Mouse (Mus musculus) MEL (cell line): ENCODE measurements around the gene Odf4. TPM values are rescaled to one million over a fixed set of nuclear protein-coding genes. Genes with fewer than 3 reads are reported as not detected.

Experiments
- DNase-seq: peaks from one replicate; pipeline ENCODE4 v3.0.0; 2011; ENCODE audit warnings: low read depth, low spot score
- H3K27ac ChIP-seq: 2 replicates; pipeline ENCODE4 v1.5.1; 2012; ENCODE audit warnings: low read depth, mild to moderate bottlenecking, control low read depth, low read length, moderate library complexity; ENCODE audit not compliant: control insufficient read depth
- H3K27me3 ChIP-seq, 2 experiments: fragments of 150-350 bp in 1 of 2; sonication (generic) in 1 of 2; 2 replicates each; pipeline ENCODE4 v1.6.1; 2012; ENCODE audit warnings: low read length in 2 of 2, mild to moderate bottlenecking in 2 of 2, improper control_type of control experiment in 1 of 2, moderate library complexity in 1 of 2; ENCODE audit not compliant: insufficient read depth in 2 of 2, control insufficient read depth in 1 of 2
- H3K36me3 ChIP-seq, 2 experiments: 2 replicates each; pipeline ENCODE4 v1.6.1; 2012 to 2014; ENCODE audit warnings: low read length in 2 of 2, improper control_type of control experiment in 1 of 2, inconsistent platforms in 1 of 2, mild to moderate bottlenecking in 1 of 2; ENCODE audit not compliant: insufficient read depth in 2 of 2, control insufficient read depth in 1 of 2
- H3K4me1 ChIP-seq, 2 experiments: fragments of 150-350 bp in 1 of 2; sonication (generic) in 1 of 2; 2 replicates each; pipeline ENCODE4 v1.6.1; 2012; ENCODE audit warnings: low read length in 2 of 2, improper control_type of control experiment in 1 of 2, mild to moderate bottlenecking in 1 of 2; ENCODE audit not compliant: insufficient read depth in 2 of 2, control insufficient read depth in 1 of 2
- H3K4me3 ChIP-seq, 2 experiments: fragments of 150-350 bp in 1 of 2; sonication (generic) in 1 of 2; 2 replicates each; pipeline ENCODE4 v1.5.1; 2012; ENCODE audit warnings: low read depth in 2 of 2, low read length in 2 of 2, mild to moderate bottlenecking in 2 of 2, moderate library complexity in 2 of 2, control low read depth in 1 of 2, improper control_type of control experiment in 1 of 2; ENCODE audit not compliant: control insufficient read depth in 1 of 2, insufficient read depth in 1 of 2
- H3K79me2 ChIP-seq: 2 replicates; pipeline ENCODE4 v1.6.1; 2012; ENCODE audit warnings: mild to moderate bottlenecking, low read length, moderate library complexity; ENCODE audit not compliant: control insufficient read depth, poor library complexity, insufficient read depth
- H3K9ac ChIP-seq: 2 replicates; pipeline ENCODE4 v1.6.1; 2012; ENCODE audit warnings: low read depth, mild to moderate bottlenecking, control low read depth, low read length, moderate library complexity; ENCODE audit not compliant: control insufficient read depth, poor library complexity, severe bottlenecking
- H3K9me3 ChIP-seq: fragments of 150-350 bp; sonication (generic); replicated peaks from 2 replicates; pipeline ENCODE4 v1.6.1; 2012; ENCODE audit warnings: mild to moderate bottlenecking, low read length, improper control_type of control experiment, moderate library complexity; ENCODE audit not compliant: insufficient read depth
- BHLHE40 ChIP-seq: IDR thresholded peaks from 2 replicates; pipeline ENCODE4 v1.6.1; 2012; ENCODE audit warnings: low read depth, mild to moderate bottlenecking, inconsistent platforms, low read length, improper control_type of control experiment, borderline replicate concordance
- CHD1 ChIP-seq: IDR thresholded peaks from 2 replicates; pipeline ENCODE4 v1.6.1; 2012; ENCODE audit warnings: low read depth, mild to moderate bottlenecking, inconsistent platforms, low read length, improper control_type of control experiment
- CHD2 ChIP-seq: IDR thresholded peaks from 2 replicates; pipeline ENCODE4 v1.6.1; 2011; ENCODE audit warnings: low read length, improper control_type of control experiment
- CTCF ChIP-seq, 3 experiments: IDR thresholded peaks in 2 of 3; conservative IDR thresholded peaks in 1 of 3; 2 replicates each; pipeline ENCODE4 v1.5.1; 2011 to 2012; ENCODE audit warnings: low read length in 3 of 3, low read depth in 2 of 3, mild to moderate bottlenecking in 2 of 3, improper control_type of control experiment in 1 of 3, inconsistent platforms in 1 of 3, mixed read lengths in 1 of 3, moderate library complexity in 1 of 3; ENCODE audit not compliant: control insufficient read depth in 1 of 3, insufficient read depth in 1 of 3, poor library complexity in 1 of 3, severe bottlenecking in 1 of 3
- E2F4 ChIP-seq: IDR thresholded peaks from 2 replicates; pipeline ENCODE4 v1.6.1; 2011; ENCODE audit warnings: low read depth, low read length, improper control_type of control experiment, borderline replicate concordance
- ELF1 ChIP-seq: IDR thresholded peaks from 2 replicates; pipeline ENCODE4 v1.6.1; 2014; ENCODE audit warnings: low read depth, mild to moderate bottlenecking, inconsistent platforms, low read length, improper control_type of control experiment, moderate library complexity
- EP300 ChIP-seq, 2 experiments: IDR thresholded peaks; 2 replicates each; pipeline ENCODE4 v1.6.1; 2011; ENCODE audit warnings: improper control_type of control experiment in 2 of 2, low read length in 2 of 2, low read depth in 1 of 2, mild to moderate bottlenecking in 1 of 2
- ETS1 ChIP-seq: IDR thresholded peaks from 2 replicates; pipeline ENCODE4 v1.6.1; 2012; ENCODE audit warnings: low read depth, mild to moderate bottlenecking, inconsistent platforms, low read length, improper control_type of control experiment, moderate library complexity
- GATA1 ChIP-seq: IDR thresholded peaks from 2 replicates; pipeline ENCODE4 v1.6.1; 2011; ENCODE audit warnings: low read depth, low read length, improper control_type of control experiment
- HCFC1 ChIP-seq: IDR thresholded peaks from 2 replicates; pipeline ENCODE4 v1.6.1; 2012; ENCODE audit warnings: low read depth, mild to moderate bottlenecking, inconsistent platforms, low read length, improper control_type of control experiment, moderate library complexity
- KAT2A ChIP-seq: conservative IDR thresholded peaks from 2 replicates; pipeline ENCODE4 v1.6.1; 2012; ENCODE audit warnings: low read depth, low read length, improper control_type of control experiment, inconsistent platforms
- MAFK ChIP-seq: IDR thresholded peaks from 2 replicates; pipeline ENCODE4 v1.6.1; 2011; ENCODE audit warnings: low read depth, mild to moderate bottlenecking, low read length, improper control_type of control experiment, borderline replicate concordance
- MAX ChIP-seq: IDR thresholded peaks from 2 replicates; pipeline ENCODE4 v1.6.1; 2011; ENCODE audit warnings: low read length, improper control_type of control experiment
- MEF2A ChIP-seq: IDR thresholded peaks from 2 replicates; pipeline ENCODE4 v1.6.1; 2014; ENCODE audit warnings: low read depth, mild to moderate bottlenecking, inconsistent platforms, low read length, improper control_type of control experiment; ENCODE audit not compliant: poor library complexity, insufficient replicate concordance, severe bottlenecking; ENCODE audit errors: extremely low read depth
- MXI1 ChIP-seq: IDR thresholded peaks from 2 replicates; pipeline ENCODE4 v1.6.1; 2011; ENCODE audit warnings: mild to moderate bottlenecking, low read depth, low read length, improper control_type of control experiment
- MYB ChIP-seq: IDR thresholded peaks from 2 replicates; pipeline ENCODE4 v1.6.1; 2011; ENCODE audit warnings: mild to moderate bottlenecking, low read depth, low read length, improper control_type of control experiment
- MYC ChIP-seq: IDR thresholded peaks from 2 replicates; pipeline ENCODE4 v1.6.1; 2011; ENCODE audit warnings: low read depth, mild to moderate bottlenecking, low read length, improper control_type of control experiment, moderate library complexity
- NELFE ChIP-seq: IDR thresholded peaks from 2 replicates; pipeline ENCODE4 v1.6.1; 2011; ENCODE audit warnings: low read depth, low read length, improper control_type of control experiment
- NRF1 ChIP-seq: IDR thresholded peaks from 2 replicates; pipeline ENCODE4 v1.6.1; 2014; ENCODE audit warnings: low read depth, mild to moderate bottlenecking, inconsistent platforms, low read length, improper control_type of control experiment, moderate library complexity; ENCODE audit not compliant: poor library complexity, insufficient read depth, severe bottlenecking
- POLR2A ChIP-seq, 2 experiments: IDR thresholded peaks; 2 replicates each; pipeline ENCODE4 v1.6.1; 2011 to 2012; ENCODE audit warnings: low read length in 2 of 2, mild to moderate bottlenecking in 2 of 2, control low read depth in 1 of 2, improper control_type of control experiment in 1 of 2, low read depth in 1 of 2, moderate library complexity in 1 of 2; ENCODE audit not compliant: control insufficient read depth in 1 of 2, insufficient read depth in 1 of 2, poor library complexity in 1 of 2
- POLR2AphosphoS5 ChIP-seq: IDR thresholded peaks from 2 replicates; pipeline ENCODE4 v1.6.1; 2012; ENCODE audit warnings: low read depth, borderline replicate concordance, mild to moderate bottlenecking, inconsistent platforms, low read length, moderate library complexity, mixed read lengths
- RAD21 ChIP-seq: IDR thresholded peaks from 2 replicates; pipeline ENCODE4 v1.6.1; 2011; ENCODE audit warnings: mild to moderate bottlenecking, low read depth, low read length, improper control_type of control experiment
- RCOR1 ChIP-seq: IDR thresholded peaks from 2 replicates; pipeline ENCODE4 v1.6.1; 2012; ENCODE audit warnings: low read depth, mild to moderate bottlenecking, inconsistent platforms, low read length, improper control_type of control experiment
- SIN3A ChIP-seq: IDR thresholded peaks from 2 replicates; pipeline ENCODE4 v1.6.1; 2012; ENCODE audit warnings: low read length, improper control_type of control experiment, inconsistent platforms
- SMC3 ChIP-seq: IDR thresholded peaks from 2 replicates; pipeline ENCODE4 v1.6.1; 2011; ENCODE audit warnings: low read depth, low read length, improper control_type of control experiment
- TBP ChIP-seq: IDR thresholded peaks from 2 replicates; pipeline ENCODE4 v1.8.0; 2011; ENCODE audit warnings: low read depth, low read length, improper control_type of control experiment
- UBTF ChIP-seq: IDR thresholded peaks from 2 replicates; pipeline ENCODE4 v1.6.1; 2012; ENCODE audit warnings: low read depth, mild to moderate bottlenecking, inconsistent platforms, low read length, improper control_type of control experiment, moderate library complexity, borderline replicate concordance; ENCODE audit not compliant: insufficient read depth
- USF1 ChIP-seq: IDR thresholded peaks from 2 replicates; pipeline ENCODE4 v1.6.1; 2014; ENCODE audit warnings: low read depth, mild to moderate bottlenecking, inconsistent platforms, low read length, improper control_type of control experiment, moderate library complexity
- USF2 ChIP-seq, 2 experiments: IDR thresholded peaks; 2 replicates each; pipeline ENCODE4 v1.6.1; 2011 to 2012; ENCODE audit warnings: improper control_type of control experiment in 2 of 2, low read length in 2 of 2, borderline replicate concordance in 1 of 2, inconsistent platforms in 1 of 2, low read depth in 1 of 2, mild to moderate bottlenecking in 1 of 2; ENCODE audit not compliant: insufficient read depth in 1 of 2
- ZKSCAN1 ChIP-seq: IDR thresholded peaks from 2 replicates; pipeline ENCODE4 v1.6.1; 2012; ENCODE audit warnings: low read depth, mild to moderate bottlenecking, inconsistent platforms, low read length, improper control_type of control experiment, moderate library complexity
- ZMIZ1 ChIP-seq: IDR thresholded peaks from 2 replicates; pipeline ENCODE4 v1.6.1; 2012; ENCODE audit warnings: low read depth, mild to moderate bottlenecking, inconsistent platforms, low read length, improper control_type of control experiment, moderate library complexity
- polyA plus RNA-seq, 2 experiments: library from polyadenylated mRNA; stranded (reverse) in 1 of 2; unstranded in 1 of 2; fragments of >175 nt in 1 of 2; fragments of >200 nt in 1 of 2; gene quantifications; 2 replicates each; pipeline versions ENCODE4 v1.2.1 to v1.2.4; 2012; ENCODE audit warnings: low replicate concordance in 2 of 2, low read depth in 1 of 2; ENCODE audit not compliant: insufficient read length in 2 of 2, insufficient read depth in 1 of 2, missing spikeins in 1 of 2
- total RNA-seq: library from RNA; depleted of rRNA; stranded (reverse); fragments of 300-350 nt; gene quantifications from 2 replicates; pipeline ENCODE4 v1.2.3, GENCODE M21; 2012

The Odf4 gene
- total and polyA plus RNA-seq, 3 experiments, result not detected

- peaks cover 0 to 2% of the 10 kb centered on the region in 2 experiments; a peak in 2 of 4 replicates for H3K27me3 ChIP-seq
- no peak overlapping the region for H3K4me3 ChIP-seq
- TF ChIP-seq HCFC1 (no peak), BHLHE40 (no peak)
These were observed 3.1 kb upstream of the Odf4 start for GRCm38 (mm10) chr11:68929947-68930346.

GRCm38 (mm10) chr11:68924749-68925148, 2.1 kb downstream of the Odf4 start:
- H3K27ac ChIP-seq, result no peak overlapping the region
- H3K4me1 ChIP-seq, result peaks cover 9 to 12% of the 10 kb centered on the region in 2 experiments
- no peaks in the 10 kb centered on the region for H3K79me2 ChIP-seq
- peak; percentile 60 for DNase-seq
- no peak overlapping the region for H3K9ac ChIP-seq
- H3K36me3 ChIP-seq, result peaks cover 0 to 8% of the 10 kb centered on the region in 2 experiments; a peak in 2 of 4 replicates
- no peaks in the 10 kb centered on the region for H3K9me3 ChIP-seq
- H3K27me3 ChIP-seq, result no peaks in the 10 kb centered on the region; a peak in 1 of 4 replicates
- H3K4me3 ChIP-seq, result peak overlapping the region in 1 of 2 experiments; percentile 35; a peak in 1 of 4 replicates
- no peak for TF ChIP-seq SMC3
- TF ChIP-seq MEF2A, result no peak
- TF ChIP-seq RCOR1, result peak; percentile 28; the same call in 1 of the 2 replicates
- no peak for TF ChIP-seq NRF1
- TF ChIP-seq ELF1, result no peak
- TF ChIP-seq NELFE, result no peak
- TF ChIP-seq MAX, result no peak
- TF ChIP-seq ETS1, result peak; percentile 39; the same call in 1 of the 2 replicates
- TF ChIP-seq CTCF (IDR thresholded peaks at IDR 0.05 in 2 of 3, conservative IDR thresholded peaks at IDR 0.05 in 1 of 3; ENCODE audit: control insufficient read depth in 1 of 3, insufficient read depth in 1 of 3, low read depth in 2 of 3, low read length in 3 of 3, poor library complexity in 1 of 3, severe bottlenecking in 1 of 3), result no peak
- TF ChIP-seq MAFK, result no peak
- no peak for TF ChIP-seq MXI1
- no peak for TF ChIP-seq USF1
- TF ChIP-seq UBTF, result no peak
- TF ChIP-seq EP300 (IDR thresholded peaks at IDR 0.05; ENCODE audit: low read depth in 1 of 2, low read length in 2 of 2), result peak; percentile 76 to 78
- TF ChIP-seq HCFC1, result no peak
- no peak for TF ChIP-seq ZKSCAN1
- no peak for TF ChIP-seq MYC
- no peak for TF ChIP-seq ZMIZ1
- TF ChIP-seq E2F4, result no peak
- TF ChIP-seq MYB, result peak; percentile 72
- TF ChIP-seq BHLHE40, result no peak
- TF ChIP-seq POLR2AphosphoS5, result no peak
- TF ChIP-seq CHD2, result no peak
- TF ChIP-seq USF2 (IDR thresholded peaks at IDR 0.05; ENCODE audit: borderline replicate concordance in 1 of 2, insufficient read depth in 1 of 2, low read depth in 1 of 2, low read length in 2 of 2), result no peak
- peak; percentile 90 for TF ChIP-seq GATA1
- TF ChIP-seq RAD21, result no peak
- TF ChIP-seq SIN3A, result no peak
- TF ChIP-seq KAT2A, result no peak
- no peak for TF ChIP-seq CHD1
- TF ChIP-seq TBP, result no peak
- TF ChIP-seq POLR2A (IDR thresholded peaks at IDR 0.05; ENCODE audit: control insufficient read depth in 1 of 2, insufficient read depth in 1 of 2, low read depth in 1 of 2, low read length in 2 of 2, poor library complexity in 1 of 2), result no peak

More at GRCm38 (mm10) chr11:68929947-68930346, 3.1 kb upstream of the Odf4 start:
- no peaks in the 10 kb centered on the region for H3K9me3 ChIP-seq
- no peak overlapping the region for H3K27ac ChIP-seq
- H3K9ac ChIP-seq, result no peak overlapping the region
- peaks cover 0 to under 1% of the 10 kb centered on the region in 2 experiments; a peak in 1 of 4 replicates for H3K4me1 ChIP-seq
- H3K36me3 ChIP-seq, result peaks cover 0 to 2% of the 10 kb centered on the region in 2 experiments; a peak in 1 of 4 replicates
- DNase-seq, result no peak
- no peaks in the 10 kb centered on the region for H3K79me2 ChIP-seq
